Mouse (Mus musculus): ENCODE results near the gene Fam19a3.

DNA sequence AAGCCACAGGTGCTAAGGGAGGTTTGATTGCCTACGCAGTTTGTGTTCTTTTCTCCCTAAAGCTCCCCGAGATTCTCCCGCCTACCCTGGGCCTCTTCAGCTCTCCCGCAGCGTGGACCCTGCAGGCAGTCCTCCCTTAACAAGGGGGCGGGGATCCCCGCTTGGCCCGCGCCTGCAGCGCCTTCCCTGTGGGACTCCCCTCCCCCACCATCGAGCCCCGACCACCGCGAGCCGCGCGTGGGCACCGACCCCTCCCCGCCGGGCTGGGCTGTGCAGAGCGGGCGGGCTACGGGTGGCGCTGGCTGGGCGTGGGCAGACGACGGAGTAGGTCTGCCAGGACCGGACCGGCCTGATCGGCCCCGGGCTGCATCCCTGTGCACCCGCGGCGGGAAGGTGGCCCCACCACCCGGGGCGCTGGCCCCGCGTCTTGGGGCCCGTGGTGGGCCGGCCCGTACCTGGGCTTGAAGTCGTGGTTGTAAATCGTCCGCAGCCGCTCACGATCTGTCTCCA lies 35.9 kb upstream of the Fam19a3 start:
- TF ChIP-seq CTCF (IDR thresholded peaks at IDR 0.05; ENCODE audit: low read depth, low read length) = no peak
- no peak for TF ChIP-seq POLR2A (IDR thresholded peaks at IDR 0.05; ENCODE audit: insufficient read depth, low read length)
- TF ChIP-seq EP300 (IDR thresholded peaks at IDR 0.05; ENCODE audit: insufficient read depth, low read depth, low read length) = no peak

Data from ES-Bruce4 (cell line).